Mouse (Mus musculus) kidney, postnatal 4 days (tissue): Measurements from ENCODE around the gene Macf1.
A peak's percentile ranks its signal among the peaks of the same experiment; 100 is the strongest.

Source experiments
- DNase-seq, 2 experiments: peaks; one replicate each; pipeline ENCODE4 v3.0.0; 2021; ENCODE audit warnings: mixed read lengths in 2 of 2

Macf1 gene

GRCm38 (mm10) chr4:123591026-123591635, 93.0 kb downstream of the Macf1 start:
- DNase-seq = peak in 1 of 2 experiments; percentile 8

GRCm38 (mm10) chr4:123589496-123589895, 94.7 kb downstream of the Macf1 start:
- no peak for DNase-seq

GRCm38 (mm10) chr4:123588353-123589301, 95.5 kb downstream of the Macf1 start:
- DNase-seq = peak; percentile 49 to 70

- DNase-seq = no peak
These were observed 96.5 kb downstream of the Macf1 start for GRCm38 (mm10) chr4:123587616-123588015.

- no peak for DNase-seq
These were observed 99.5 kb downstream of the Macf1 start for GRCm38 (mm10) chr4:123584720-123585093.

- peak; percentile 28 to 34 for DNase-seq
These were observed 100.0 kb downstream of the Macf1 start for GRCm38 (mm10) chr4:123584084-123584719.

GRCm38 (mm10) chr4:123577469-123578088, 106.6 kb downstream of the Macf1 start:
- no peak for DNase-seq

GRCm38 (mm10) chr4:123572434-123573336, 111.5 kb downstream of the Macf1 start:
- DNase-seq = peak; percentile 49 to 66

GRCm38 (mm10) chr4:123571869-123572268, 112.3 kb downstream of the Macf1 start:
- DNase-seq = peak in 1 of 2 experiments; percentile 38

GRCm38 (mm10) chr4:123565291-123565861, 118.8 kb downstream of the Macf1 start:
- DNase-seq = peak in 1 of 2 experiments; percentile 25

- DNase-seq = no peak
These were observed 119.9 kb downstream of the Macf1 start for GRCm38 (mm10) chr4:123564051-123564791.

- no peak for DNase-seq
These were observed 121.9 kb downstream of the Macf1 start for GRCm38 (mm10) chr4:123562177-123562815.

GRCm38 (mm10) chr4:123560896-123561295, 123.3 kb downstream of the Macf1 start:
- DNase-seq = no peak

GRCm38 (mm10) chr4:123558496-123558895, 125.7 kb downstream of the Macf1 start:
- no peak for DNase-seq

- no peak for DNase-seq
These were observed 128.9 kb downstream of the Macf1 start for GRCm38 (mm10) chr4:123555251-123555650.

- no peak for DNase-seq
These were observed 131.5 kb downstream of the Macf1 start for GRCm38 (mm10) chr4:123552689-123553088.

GRCm38 (mm10) chr4:123548317-123548716, 135.8 kb downstream of the Macf1 start:
- no peak for DNase-seq

- no peak for DNase-seq
These were observed 140.5 kb downstream of the Macf1 start for GRCm38 (mm10) chr4:123543691-123544090.

- DNase-seq = peak; percentile 75 to 80
These were observed 148.9 kb downstream of the Macf1 start for GRCm38 (mm10) chr4:123535271-123535670.

- DNase-seq = peak in 1 of 2 experiments; percentile 7
These were observed 152.2 kb downstream of the Macf1 start for GRCm38 (mm10) chr4:123532001-123532400.
